Mouse (Mus musculus) neural tube, embryonic 12.5 days (tissue): ENCODE measurements at regions not wholly inside any gene's neighbourhood (a gene's known extent, or its start where the extent isn't known, plus 50 kb on each side); places are given as distances from the start of the nearest gene placed in this dataset.

Experiments used
- ATAC-seq: fragments of 200-750 bp; cut with Nextera tagmentation; 2 replicates; pipeline ENCODE4 v1.8.0; 2017; ENCODE audit warnings: low read depth, mild to moderate bottlenecking, moderate TSS enrichment, moderate library complexity; ENCODE audit not compliant: low FRiP score
- H3K27ac ChIP-seq: fragments of 300-500 bp; sonication (generic); 2 replicates; pipeline ENCODE4 v1.5.1; 2016
- H3K27me3 ChIP-seq: fragments of 300-500 bp; sonication (generic); replicated peaks from 2 replicates; pipeline ENCODE4 v1.6.1; 2016; ENCODE audit warnings: mild to moderate bottlenecking
- H3K36me3 ChIP-seq: fragments of 300-500 bp; sonication (generic); 2 replicates; pipeline ENCODE4 v1.6.1; 2016; ENCODE audit warnings: mild to moderate bottlenecking
- H3K4me1 ChIP-seq: fragments of 300-500 bp; sonication (generic); 2 replicates; pipeline ENCODE4 v1.6.1; 2016
- H3K4me2 ChIP-seq: fragments of 300-500 bp; sonication (generic); replicated peaks from 2 replicates; pipeline ENCODE4 v1.6.1; 2016; ENCODE audit warnings: mild to moderate bottlenecking
- H3K4me3 ChIP-seq: fragments of 300-500 bp; sonication (generic); 2 replicates; pipeline ENCODE4 v1.5.1; 2016
- H3K9ac ChIP-seq: fragments of 300-500 bp; sonication (generic); 2 replicates; pipeline ENCODE4 v1.6.1; 2016; ENCODE audit warnings: mild to moderate bottlenecking
- H3K9me3 ChIP-seq: fragments of 300-500 bp; sonication (generic); 2 replicates; pipeline ENCODE4 v1.6.1; 2016; ENCODE audit warnings: mild to moderate bottlenecking
- WGBS: fragments of 180-500 bp; shearing (Covaris S2); methylation state at CpG from one replicate; pipeline ENCODE4 v1.1.7; 2016; 5-methylcytosine and 5-hydroxymethylcytosine counted together

GRCm38 (mm10) chr17:64505956-64506355 is 94.6 kb upstream of the Man2a1 start:
- no peak overlapping the region for H3K4me2 ChIP-seq
- no peak overlapping the region for H3K27ac ChIP-seq
- no peak for ATAC-seq
- H3K27me3 ChIP-seq = no peaks in the 10 kb centered on the region
- H3K9ac ChIP-seq = no peak overlapping the region
- H3K36me3 ChIP-seq = no peaks in the 10 kb centered on the region
- 80% methylated on average over 2 of the region's 2 CpGs for WGBS
- no peaks in the 10 kb centered on the region for H3K4me1 ChIP-seq
- no peaks in the 10 kb centered on the region for H3K9me3 ChIP-seq
- H3K4me3 ChIP-seq = no peak overlapping the region

- 85% methylated on average over 3 of the region's 3 CpGs for WGBS
- no peak overlapping the region for H3K4me2 ChIP-seq
- ATAC-seq = no peak
- H3K27ac ChIP-seq = no peak overlapping the region
- H3K27me3 ChIP-seq = no peaks in the 10 kb centered on the region
- no peaks in the 10 kb centered on the region for H3K9me3 ChIP-seq
- H3K4me1 ChIP-seq = no peaks in the 10 kb centered on the region
- no peaks in the 10 kb centered on the region for H3K36me3 ChIP-seq
- no peak overlapping the region for H3K4me3 ChIP-seq
- H3K9ac ChIP-seq = no peak overlapping the region
Measured at GRCm38 (mm10) chr17:64511139-64511779, 89.3 kb upstream of the Man2a1 start.

- no peaks in the 10 kb centered on the region for H3K27me3 ChIP-seq
- H3K4me1 ChIP-seq = no peaks in the 10 kb centered on the region
- H3K4me2 ChIP-seq = no peak overlapping the region
- no peak overlapping the region for H3K9ac ChIP-seq
- H3K27ac ChIP-seq = no peak overlapping the region
- no peak for ATAC-seq
- H3K4me3 ChIP-seq = no peak overlapping the region
- WGBS = 75% methylated on average over 8 of the region's 8 CpGs
- no peaks in the 10 kb centered on the region for H3K9me3 ChIP-seq
- no peaks in the 10 kb centered on the region for H3K36me3 ChIP-seq
Measured at GRCm38 (mm10) chr17:64522213-64522612, 78.3 kb upstream of the Man2a1 start.

GRCm38 (mm10) chr17:64523899-64524298 is 76.6 kb upstream of the Man2a1 start:
- Histone ChIP-seq H3K36me3 (no peaks in the 10 kb centered on the region), H3K4me1 (no peaks in the 10 kb centered on the region), H3K4me3 (no peak overlapping the region), H3K9me3 (no peaks in the 10 kb centered on the region), H3K27ac (no peak overlapping the region), H3K27me3 (no peaks in the 10 kb centered on the region), H3K9ac (no peak overlapping the region), H3K4me2 (no peak overlapping the region)
- no peak for ATAC-seq
- 90% methylated on average over 8 of the region's 8 CpGs for WGBS

GRCm38 (mm10) chr17:64527817-64528216 is 72.7 kb upstream of the Man2a1 start:
- H3K27me3 ChIP-seq = no peaks in the 10 kb centered on the region
- no peak for ATAC-seq
- no peak overlapping the region for H3K4me3 ChIP-seq
- H3K4me1 ChIP-seq = no peaks in the 10 kb centered on the region
- WGBS = 83% methylated on average over 7 of the region's 7 CpGs
- H3K9ac ChIP-seq = no peak overlapping the region
- H3K27ac ChIP-seq = no peak overlapping the region
- no peak overlapping the region for H3K4me2 ChIP-seq
- H3K36me3 ChIP-seq = no peaks in the 10 kb centered on the region
- no peaks in the 10 kb centered on the region; the same call in 1 of the 2 replicates for H3K9me3 ChIP-seq

- Histone ChIP-seq H3K4me1 (no peaks in the 10 kb centered on the region), H3K9ac (no peak overlapping the region), H3K4me3 (no peak overlapping the region), H3K36me3 (no peaks in the 10 kb centered on the region), H3K27ac (no peak overlapping the region), H3K4me2 (no peak overlapping the region), H3K27me3 (no peaks in the 10 kb centered on the region), H3K9me3 (no peaks in the 10 kb centered on the region; the same call in 1 of the 2 replicates)
- ATAC-seq = no peak
- WGBS = 90% methylated on average over 7 of the region's 7 CpGs
Measured at GRCm38 (mm10) chr17:64528476-64528875, 72.1 kb upstream of the Man2a1 start.

- H3K4me3 ChIP-seq = no peak overlapping the region
- no peaks in the 10 kb centered on the region for H3K27me3 ChIP-seq
- H3K9ac ChIP-seq = no peak overlapping the region
- ATAC-seq = no peak
- WGBS = 84% methylated on average over 14 of the region's 14 CpGs
- H3K36me3 ChIP-seq = no peaks in the 10 kb centered on the region
- no peak overlapping the region for H3K27ac ChIP-seq
- no peak overlapping the region for H3K4me2 ChIP-seq
- H3K4me1 ChIP-seq = no peaks in the 10 kb centered on the region
- no peaks in the 10 kb centered on the region; the same call in 1 of the 2 replicates for H3K9me3 ChIP-seq
Measured at GRCm38 (mm10) chr17:64529296-64529994, 71.1 kb upstream of the Man2a1 start.

- Histone ChIP-seq H3K9ac (no peak overlapping the region), H3K27ac (no peak overlapping the region), H3K4me3 (no peak overlapping the region), H3K36me3 (no peaks in the 10 kb centered on the region), H3K4me1 (no peaks in the 10 kb centered on the region), H3K9me3 (no peaks in the 10 kb centered on the region; the same call in 1 of the 2 replicates), H3K4me2 (no peak overlapping the region), H3K27me3 (no peaks in the 10 kb centered on the region)
- ATAC-seq = no peak
- 88% methylated on average over 7 of the region's 7 CpGs for WGBS
Measured at GRCm38 (mm10) chr17:64531150-64531549, 69.4 kb upstream of the Man2a1 start.

GRCm38 (mm10) chr17:64534323-64534722 is 66.2 kb upstream of the Man2a1 start:
- H3K27ac ChIP-seq = no peak overlapping the region
- H3K9me3 ChIP-seq = no peaks in the 10 kb centered on the region; the same call in 1 of the 2 replicates
- WGBS = 89% methylated on average over 4 of the region's 4 CpGs

GRCm38 (mm10) chr17:64538520-64538953 is 62.0 kb upstream of the Man2a1 start:
- no peaks in the 10 kb centered on the region for H3K27me3 ChIP-seq
- H3K9ac ChIP-seq = no peak overlapping the region
- 0 out of 2 replicates have a peak overlapping the region, but pooled peaks have one; percentile 13 for H3K4me2 ChIP-seq
- WGBS = 41% methylated on average over 10 of the region's 10 CpGs
- no peaks in the 10 kb centered on the region for H3K36me3 ChIP-seq
- no peaks in the 10 kb centered on the region; the same call in 1 of the 2 replicates for H3K4me1 ChIP-seq
- no peak overlapping the region for H3K4me3 ChIP-seq
- peak; percentile 53; the same call in 1 of the 2 replicates for ATAC-seq
- no peak overlapping the region for H3K27ac ChIP-seq
- no peaks in the 10 kb centered on the region for H3K9me3 ChIP-seq

More at GRCm38 (mm10) chr17:64534323-64534722, 66.2 kb upstream of the Man2a1 start:
- Histone ChIP-seq H3K27me3 (no peaks in the 10 kb centered on the region), H3K36me3 (no peaks in the 10 kb centered on the region), H3K9ac (no peak overlapping the region), H3K4me1 (no peaks in the 10 kb centered on the region; the same call in 1 of the 2 replicates), H3K4me2 (no peak overlapping the region), H3K4me3 (no peak overlapping the region)
- no peak for ATAC-seq

- Histone ChIP-seq H3K4me3 (no peak overlapping the region), H3K36me3 (no peaks in the 10 kb centered on the region), H3K9ac (no peak overlapping the region), H3K4me2 (no peak overlapping the region), H3K9me3 (no peaks in the 10 kb centered on the region), H3K27me3 (no peaks in the 10 kb centered on the region), H3K27ac (no peak overlapping the region), H3K4me1 (no peaks in the 10 kb centered on the region; the same call in 1 of the 2 replicates)
- WGBS = 82% methylated on average over 8 of the region's 8 CpGs
- ATAC-seq = no peak
Measured at GRCm38 (mm10) chr17:64540411-64540810, 60.1 kb upstream of the Man2a1 start.

GRCm38 (mm10) chr17:64548536-64548935 is 52.0 kb upstream of the Man2a1 start:
- no peak for ATAC-seq
- no peaks in the 10 kb centered on the region for H3K4me1 ChIP-seq
- no peaks in the 10 kb centered on the region for H3K9me3 ChIP-seq
- H3K4me3 ChIP-seq = no peak overlapping the region
- H3K9ac ChIP-seq = no peak overlapping the region
- H3K27me3 ChIP-seq = no peaks in the 10 kb centered on the region
- no peak overlapping the region for H3K4me2 ChIP-seq
- no peaks in the 10 kb centered on the region for H3K36me3 ChIP-seq
- H3K27ac ChIP-seq = no peak overlapping the region
- WGBS = 51% methylated on average over 7 of the region's 7 CpGs
